Comparison of ENCODE assay signal across 8 mouse cellular contexts in genomic region chr12:8344897-8345296, GRCm38 (mm10). TPM values are rescaled to one million over a fixed set of nuclear protein-coding genes. Genes with fewer than 3 reads are reported as not detected.
A peak's percentile ranks its signal among the peaks of the same experiment; 100 is the strongest.
DNase-seq lines count a peak whose midpoint lies in the region; ATAC-seq and TF ChIP-seq lines count a peak whose summit lies in the region.

No protein-coding gene starts in this region.

- peaks cover 18% of the 10 kb centered on the region for H3K36me3 ChIP-seq in intestine, embryonic 14.5 days (ENCODE audit: control insufficient read depth, insufficient read depth, low read length)
- peaks cover 33% of the 10 kb centered on the region for H3K36me3 ChIP-seq in intestine, postnatal 0 days (ENCODE audit: control insufficient read depth, insufficient read depth)
- peaks cover 21% of the 10 kb centered on the region for H3K36me3 ChIP-seq in embryonic facial prominence, embryonic 10.5 days (replicated peaks)

- intact Hi-C loops in heart, postnatal 14 days (cut with DNase I) = no loop called here
- intact Hi-C loops in left cerebral cortex, postnatal 10 days (cut with DNase I) = no loop called here

- peaks cover 18% of the 10 kb centered on the region for H3K4me1 ChIP-seq in intestine, embryonic 14.5 days (replicated peaks; ENCODE audit: control insufficient read depth, insufficient read depth, low read length)
- H3K4me1 ChIP-seq in intestine, postnatal 0 days (replicated peaks; ENCODE audit: control insufficient read depth, insufficient read depth, low read length) = no peaks in the 10 kb centered on the region
- H3K4me1 ChIP-seq in embryonic facial prominence, embryonic 10.5 days = peaks cover 30% of the 10 kb centered on the region

- no peak overlapping the region for H3K9ac ChIP-seq in intestine, embryonic 14.5 days (ENCODE audit: low read length)
- H3K9ac ChIP-seq in intestine, postnatal 0 days (ENCODE audit: low read depth, low read length) = no peak overlapping the region

- 57% methylated on average over 9 of the region's 9 CpGs for WGBS in intestine, embryonic 14.5 days
- WGBS in intestine, postnatal 0 days = 64% methylated on average over 9 of the region's 9 CpGs
- WGBS in embryonic facial prominence, embryonic 10.5 days = 60% methylated on average over 9 of the region's 9 CpGs

- no peak for DNase-seq in intestine, embryonic 14.5 days (ENCODE audit: low spot score)
- peak; percentile 30 for DNase-seq in embryonic facial prominence, embryonic 10.5 days (ENCODE audit: low spot score)
- peak; percentile 66 for DNase-seq in heart, postnatal 14 days
- peak; percentile 72 to 84 for DNase-seq in left cerebral cortex, postnatal 10 days (ENCODE audit: extremely low spot score in 1 of 2, low spot score in 2 of 2)
- peak; percentile 74 to 85 for DNase-seq in lung, postnatal 4 days
- DNase-seq in ovary, postnatal 10 days (ENCODE audit: low spot score) = no peak
- DNase-seq in urinary bladder, adult 18-20 months (ENCODE audit: low spot score in 2 of 2) = no peak

- no peak for TF ChIP-seq CTCF in intestine, postnatal 0 days (IDR thresholded peaks at IDR 0.05; ENCODE audit: low read depth)

- no peak overlapping the region for H3K4me3 ChIP-seq in intestine, embryonic 14.5 days (ENCODE audit: low read depth, low read length)
- no peak overlapping the region for H3K4me3 ChIP-seq in intestine, postnatal 0 days (ENCODE audit: low read depth, low read length)
- no peak overlapping the region for H3K4me3 ChIP-seq in embryonic facial prominence, embryonic 10.5 days

- H3K27ac ChIP-seq in intestine, embryonic 14.5 days (ENCODE audit: low read depth) = peak overlapping the region; percentile 27; the same call in 1 of the 2 replicates
- no peak overlapping the region for H3K27ac ChIP-seq in intestine, postnatal 0 days (ENCODE audit: low read depth, low read length)
- peak overlapping the region; percentile 49 for H3K27ac ChIP-seq in embryonic facial prominence, embryonic 10.5 days (replicated peaks)

- H3K9me3 ChIP-seq in intestine, embryonic 14.5 days (ENCODE audit: control insufficient read depth, low read length) = no peaks in the 10 kb centered on the region
- no peaks in the 10 kb centered on the region for H3K9me3 ChIP-seq in intestine, postnatal 0 days (ENCODE audit: control insufficient read depth)
- H3K9me3 ChIP-seq in embryonic facial prominence, embryonic 10.5 days = no peaks in the 10 kb centered on the region

- ATAC-seq in intestine, embryonic 14.5 days (replicated peaks; ENCODE audit: low FRiP score, low TSS enrichment, low read depth) = no peak
- ATAC-seq in intestine, postnatal 0 days = no peak

- H3K4me2 ChIP-seq in intestine, embryonic 14.5 days (ENCODE audit: low read length) = no peak overlapping the region
- no peak overlapping the region for H3K4me2 ChIP-seq in intestine, postnatal 0 days (replicated peaks; ENCODE audit: low read depth)

- no peaks in the 10 kb centered on the region for H3K27me3 ChIP-seq in intestine, embryonic 14.5 days (replicated peaks; ENCODE audit: control insufficient read depth, insufficient read depth, low read length)
- no peaks in the 10 kb centered on the region for H3K27me3 ChIP-seq in intestine, postnatal 0 days (replicated peaks; ENCODE audit: control insufficient read depth, insufficient read depth, low read length)
- H3K27me3 ChIP-seq in embryonic facial prominence, embryonic 10.5 days (replicated peaks; ENCODE audit: low read depth, poor library complexity, severe bottlenecking) = no peaks in the 10 kb centered on the region

RNA-seq across cellular contexts. Expression of gene Hs1bp3, which starts 31.7 kb away (rescaled TPM):
- polyA plus RNA-seq in intestine, embryonic 14.5 days (2014; fragmentation: Nextera tagmentation; extraction: Ambion mirVana) = 15.4 and 15.7 TPM in 2 replicates
- polyA plus RNA-seq in intestine, postnatal 0 days (2015; fragmentation: Nextera tagmentation; extraction: Ambion mirVana) = 20.5 and 22.2 TPM in 2 replicates
- polyA plus RNA-seq in embryonic facial prominence, embryonic 10.5 days (2016; fragmentation: Nextera tagmentation; extraction: Ambion mirVana) = 17.9 and 18.8 TPM in 2 replicates
- total RNA-seq in heart, postnatal 14 days (2021) = 10 to 100 TPM; 11.9 to 12.9 TPM
- total RNA-seq in left cerebral cortex, postnatal 10 days (2021) = 10 to 100 TPM in 1 of 2 experiments, 1 to 10 TPM in 1; 9.4 to 10.1 TPM

RNA-seq across cellular contexts. Expression of gene Gdf7, which starts 43.1 kb away (rescaled TPM):
- polyA plus RNA-seq in intestine, embryonic 14.5 days (2014; fragmentation: Nextera tagmentation; extraction: Ambion mirVana) = not detected in 2 replicates
- polyA plus RNA-seq in intestine, postnatal 0 days (2015; fragmentation: Nextera tagmentation; extraction: Ambion mirVana) = not detected in 2 replicates
- 0.10 and 0.17 TPM in 2 replicates for polyA plus RNA-seq in embryonic facial prominence, embryonic 10.5 days (2016; fragmentation: Nextera tagmentation; extraction: Ambion mirVana)
- total RNA-seq in heart, postnatal 14 days (2021) = under 1 TPM; 0.41 to 0.65 TPM
- total RNA-seq in left cerebral cortex, postnatal 10 days (2021) = under 1 TPM in 1 of 2 experiments, not detected in 1; 0.24 TPM

Comparison
In these comparisons a context has a peak if more than half of its experiments do, and no peak if none do; other contexts are left out.
1. DNase-seq: peak in embryonic facial prominence, embryonic 10.5 days (single experiment), heart, postnatal 14 days (2 of 2), left cerebral cortex, postnatal 10 days (2 of 2) and lung, postnatal 4 days (2 of 2); none in intestine, embryonic 14.5 days (single experiment), ovary, postnatal 10 days (single experiment) and urinary bladder, adult 18-20 months (0 of 2).